Mouse (Mus musculus) heart, embryonic 15.5 days (tissue): Measurements from ENCODE around the gene Olfr1124. TPM values are rescaled to one million over a fixed set of nuclear protein-coding genes. Genes with fewer than 3 reads are reported as not detected.

Source experiments
- polyA plus RNA-seq: library from polyadenylated mRNA; unstranded; fragments of >200 nt; fragmentation: Nextera tagmentation; extraction: Ambion mirVana; gene quantifications from 2 replicates; pipeline ENCODE4 v1.2.1, GENCODE M21; 2015

The Olfr1124 gene
- polyA plus RNA-seq, 1 experiment from 2014 or later, result not detected

Other genes starting within 250 kb of the Olfr1124 start
- not detected in 2 replicates for gene Olfr1112, start 242.5 kb upstream of the Olfr1124 start, polyA plus RNA-seq
- gene Olfr1113, start 221.3 kb upstream of the Olfr1124 start, polyA plus RNA-seq, result not detected in 2 replicates
- not detected in 2 replicates for gene Olfr1115, start 182.3 kb upstream of the Olfr1124 start, polyA plus RNA-seq
- gene Olfr1116, start 162.7 kb upstream of the Olfr1124 start, polyA plus RNA-seq, result not detected in 2 replicates
- not detected in 2 replicates for gene Olfr1118, start 122.7 kb upstream of the Olfr1124 start, polyA plus RNA-seq
- gene Olfr1120, start 75.5 kb upstream of the Olfr1124 start, polyA plus RNA-seq, result not detected in 2 replicates
- not detected in 2 replicates for gene Olfr1121, start 60.4 kb upstream of the Olfr1124 start, polyA plus RNA-seq
- not detected in 2 replicates for gene Olfr1122, start 44.4 kb upstream of the Olfr1124 start, polyA plus RNA-seq
- gene Olfr1123, start 13.6 kb upstream of the Olfr1124 start, polyA plus RNA-seq, result not detected in 2 replicates
- gene Olfr1126, start 23.7 kb downstream of the Olfr1124 start, polyA plus RNA-seq, result not detected in 2 replicates
- not detected in 2 replicates for gene Pramel7, start 66.8 kb downstream of the Olfr1124 start, polyA plus RNA-seq
- gene Pramel6, start 76.3 kb downstream of the Olfr1124 start, polyA plus RNA-seq, result not detected in 2 replicates
- not detected in 2 replicates for gene Olfr153, start 101.5 kb downstream of the Olfr1124 start, polyA plus RNA-seq
- not detected in 2 replicates for gene Olfr1128, start 115.3 kb downstream of the Olfr1124 start, polyA plus RNA-seq
- gene Olfr1129, start 143.6 kb downstream of the Olfr1124 start, polyA plus RNA-seq, result not detected in 2 replicates
- not detected in 2 replicates for gene Olfr1130, start 175.9 kb downstream of the Olfr1124 start, polyA plus RNA-seq
- not detected in 2 replicates for gene Olfr1131, start 196.8 kb downstream of the Olfr1124 start, polyA plus RNA-seq
- gene Olfr1132, start 207.3 kb downstream of the Olfr1124 start, polyA plus RNA-seq, result not detected in 2 replicates
- not detected in 2 replicates for gene Olfr1133, start 217.1 kb downstream of the Olfr1124 start, polyA plus RNA-seq
- not detected in 2 replicates for gene Olfr1134, start 228.2 kb downstream of the Olfr1124 start, polyA plus RNA-seq
- not detected in 2 replicates for gene Olfr1135, start 243.4 kb downstream of the Olfr1124 start, polyA plus RNA-seq